Mouse (Mus musculus) heart, postnatal 0 days (tissue): ENCODE results near the gene Dnpep.
A peak's percentile ranks its signal among the peaks of the same experiment; 100 is the strongest.

ENCODE experiments used
- CTCF ChIP-seq: IDR thresholded peaks from 2 replicates; pipeline ENCODE4 v1.5.1; 2016; ENCODE audit warnings: antibody characterized with exemption, control low read depth, low read depth
- EP300 ChIP-seq: IDR thresholded peaks from 2 replicates; pipeline ENCODE4 v1.6.1; 2016; ENCODE audit warnings: antibody characterized with exemption, low read depth

DNA sequence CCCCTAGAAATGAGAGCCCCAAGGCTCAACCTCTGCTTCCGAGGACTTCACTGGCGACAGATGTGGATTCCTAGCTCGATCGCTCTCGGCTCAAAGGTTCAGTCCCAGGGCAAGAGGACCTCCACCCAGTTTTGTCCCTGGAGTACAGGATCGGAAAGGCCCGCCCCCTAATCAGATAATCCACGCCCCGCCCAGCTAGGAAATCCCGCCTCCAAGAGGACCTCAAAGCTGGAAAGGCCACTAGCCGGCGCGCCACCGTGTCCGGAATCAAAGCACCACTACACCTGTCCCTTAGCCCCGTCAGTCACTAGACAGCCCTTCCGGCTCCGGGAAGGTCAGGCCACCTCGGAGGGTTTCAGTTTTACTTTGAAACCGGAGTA lies 939 bp downstream of the Dnpep start:
- peak; percentile 30 for TF ChIP-seq CTCF
- peak; percentile 49; the same call in 1 of the 2 replicates for TF ChIP-seq EP300
